Mouse (Mus musculus): ENCODE measurements around the gene Hnrnpa3. TPM values are rescaled to one million over a fixed set of nuclear protein-coding genes. Genes with fewer than 3 reads are reported as not detected.
"Not testable (repeated sequence)": the region's sequence is repeated elsewhere in the genome, so short reads cannot be mapped to it uniquely, and the experiment has no call there.

The Hnrnpa3 gene
- 28.2 and 136 TPM in 2 replicates for polyA plus RNA-seq (2012; ENCODE audit: insufficient read depth, low replicate concordance)

GRCm38 (mm10) chr2:75658727-75659628 lies at the start of gene Hnrnpa3:
Gene Hnrnpa3 (plus strand): TSS chr2:75659261.
- Histone ChIP-seq H3K36me3 (replicated peaks; ENCODE audit: low read length) (peaks cover 38% of the 10 kb centered on the region), H3K4me3 (replicated peaks) (peak within 1 kb of the TSS; percentile 95), H3K4me1 (peaks cover 35% of the 10 kb centered on the region), H3K27me3 (replicated peaks) (no peaks in the 10 kb centered on the region), H3K9me3 (no peaks in the 10 kb centered on the region)
- TF ChIP-seq GATA1 (IDR thresholded peaks at IDR 0.05; ENCODE audit: borderline replicate concordance, low read length) (no peak), FLI1 (IDR thresholded peaks at IDR 0.05; ENCODE audit: low read length) (peak; percentile 27; the same call in 1 of the 2 replicates)

GRCm38 (mm10) chr2:75609971-75610370 lies 49.1 kb upstream of the Hnrnpa3 start:
- peaks cover 74% of the 10 kb centered on the region for H3K4me1 ChIP-seq
- TF ChIP-seq FLI1 (IDR thresholded peaks at IDR 0.05; ENCODE audit: low read length) = no peak
- TF ChIP-seq GATA1 (IDR thresholded peaks at IDR 0.05; ENCODE audit: borderline replicate concordance, low read length) = no peak
- no peaks in the 10 kb centered on the region for H3K36me3 ChIP-seq (replicated peaks; ENCODE audit: low read length)
- H3K9me3 ChIP-seq = peaks cover 4% of the 10 kb centered on the region
- H3K4me3 ChIP-seq (replicated peaks) = no peak overlapping the region
- no peaks in the 10 kb centered on the region for H3K27me3 ChIP-seq (replicated peaks)

GRCm38 (mm10) chr2:75610602-75611001 lies 48.5 kb upstream of the Hnrnpa3 start:
- peaks cover 73% of the 10 kb centered on the region for H3K4me1 ChIP-seq
- H3K36me3 ChIP-seq (replicated peaks; ENCODE audit: low read length); H3K4me3 ChIP-seq (replicated peaks); H3K27me3 ChIP-seq (replicated peaks); H3K9me3 ChIP-seq: not testable (repeated sequence)

- no peaks in the 10 kb centered on the region for H3K27me3 ChIP-seq (replicated peaks)
- H3K9me3 ChIP-seq = peaks cover 4% of the 10 kb centered on the region
- TF ChIP-seq FLI1 (IDR thresholded peaks at IDR 0.05; ENCODE audit: low read length) (no peak), GATA1 (IDR thresholded peaks at IDR 0.05; ENCODE audit: borderline replicate concordance, low read length) (no peak)
- peaks cover 69% of the 10 kb centered on the region for H3K4me1 ChIP-seq
- no peak overlapping the region for H3K4me3 ChIP-seq (replicated peaks)
- H3K36me3 ChIP-seq (replicated peaks; ENCODE audit: low read length) = no peaks in the 10 kb centered on the region
These were observed 47.8 kb upstream of the Hnrnpa3 start for GRCm38 (mm10) chr2:75611041-75611805.

GRCm38 (mm10) chr2:75612006-75612405 lies 47.1 kb upstream of the Hnrnpa3 start:
- TF ChIP-seq GATA1 (IDR thresholded peaks at IDR 0.05; ENCODE audit: borderline replicate concordance, low read length) = no peak
- TF ChIP-seq FLI1 (IDR thresholded peaks at IDR 0.05; ENCODE audit: low read length) = no peak
- peaks cover 4% of the 10 kb centered on the region for H3K9me3 ChIP-seq
- H3K36me3 ChIP-seq (replicated peaks; ENCODE audit: low read length) = no peaks in the 10 kb centered on the region
- no peaks in the 10 kb centered on the region for H3K27me3 ChIP-seq (replicated peaks)
- peaks cover 63% of the 10 kb centered on the region for H3K4me1 ChIP-seq
- H3K4me3 ChIP-seq (replicated peaks) = no peak overlapping the region

- TF ChIP-seq FLI1 (IDR thresholded peaks at IDR 0.05; ENCODE audit: low read length) (no peak), GATA1 (IDR thresholded peaks at IDR 0.05; ENCODE audit: borderline replicate concordance, low read length) (no peak)
- Histone ChIP-seq H3K4me1 (peaks cover 54% of the 10 kb centered on the region), H3K9me3 (peaks cover 4% of the 10 kb centered on the region), H3K27me3 (replicated peaks) (no peaks in the 10 kb centered on the region), H3K4me3 (replicated peaks) (peak overlapping the region; percentile 89), H3K36me3 (replicated peaks; ENCODE audit: low read length) (no peaks in the 10 kb centered on the region)
These were observed 46.0 kb upstream of the Hnrnpa3 start for GRCm38 (mm10) chr2:75612981-75613567.

- peaks cover 4% of the 10 kb centered on the region for H3K9me3 ChIP-seq
- peaks cover 49% of the 10 kb centered on the region for H3K4me1 ChIP-seq
- H3K4me3 ChIP-seq (replicated peaks) = no peak overlapping the region
- no peaks in the 10 kb centered on the region for H3K27me3 ChIP-seq (replicated peaks)
- TF ChIP-seq FLI1 (IDR thresholded peaks at IDR 0.05; ENCODE audit: low read length) = no peak
- TF ChIP-seq GATA1 (IDR thresholded peaks at IDR 0.05; ENCODE audit: borderline replicate concordance, low read length) = no peak
- no peaks in the 10 kb centered on the region for H3K36me3 ChIP-seq (replicated peaks; ENCODE audit: low read length)
These were observed 44.5 kb upstream of the Hnrnpa3 start for GRCm38 (mm10) chr2:75614577-75614976.

- Histone ChIP-seq H3K4me1 (peaks cover 36% of the 10 kb centered on the region), H3K9me3 (no peaks in the 10 kb centered on the region), H3K4me3 (replicated peaks) (no peak overlapping the region), H3K36me3 (replicated peaks; ENCODE audit: low read length) (no peaks in the 10 kb centered on the region), H3K27me3 (replicated peaks) (no peaks in the 10 kb centered on the region)
- TF ChIP-seq GATA1 (IDR thresholded peaks at IDR 0.05; ENCODE audit: borderline replicate concordance, low read length) (no peak), FLI1 (IDR thresholded peaks at IDR 0.05; ENCODE audit: low read length) (no peak)
These were observed 42.1 kb upstream of the Hnrnpa3 start for GRCm38 (mm10) chr2:75616911-75617310.

GRCm38 (mm10) chr2:75618712-75619111 lies 40.3 kb upstream of the Hnrnpa3 start:
- no peak for TF ChIP-seq GATA1 (IDR thresholded peaks at IDR 0.05; ENCODE audit: borderline replicate concordance, low read length)
- TF ChIP-seq FLI1 (IDR thresholded peaks at IDR 0.05; ENCODE audit: low read length) = no peak

More at GRCm38 (mm10) chr2:75618712-75619111, 40.3 kb upstream of the Hnrnpa3 start:
- Histone ChIP-seq H3K4me1 (peaks cover 24% of the 10 kb centered on the region), H3K9me3 (no peaks in the 10 kb centered on the region), H3K4me3 (replicated peaks) (no peak overlapping the region), H3K36me3 (replicated peaks; ENCODE audit: low read length) (no peaks in the 10 kb centered on the region), H3K27me3 (replicated peaks) (no peaks in the 10 kb centered on the region)

Data from megakaryocyte, embryonic 14.5 days (primary cell).